Mouse (Mus musculus): Measurements from ENCODE around the gene Wwox.

DNA sequence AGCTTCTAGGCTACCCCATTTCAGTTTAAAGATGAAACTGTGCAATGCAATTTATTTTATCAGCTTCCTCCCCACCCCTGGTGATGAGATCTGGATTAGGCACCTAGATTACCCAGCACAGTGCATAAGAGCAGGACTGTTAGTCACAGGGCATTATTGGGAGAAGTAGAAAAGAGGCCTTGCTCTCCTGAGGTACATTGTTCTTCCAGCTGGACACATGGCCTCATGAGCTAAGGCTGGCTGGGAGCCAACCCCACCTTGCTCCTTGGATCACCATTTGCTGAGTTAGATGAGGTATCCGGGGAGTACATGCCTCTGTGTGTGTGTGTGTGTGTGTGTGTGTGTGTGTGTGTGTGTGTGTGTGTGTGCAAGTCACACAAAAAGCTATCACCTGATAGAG, 70.8 kb downstream of the Wwox start:
- TF ChIP-seq CTCF (IDR thresholded peaks at IDR 0.05; ENCODE audit: low read depth), result no peak
- no peak for TF ChIP-seq EP300 (IDR thresholded peaks at IDR 0.05; ENCODE audit: low read depth)

Measured in liver, embryonic 14.5 days (tissue).